Mouse (Mus musculus): Measurements from ENCODE around the gene Mthfd1l.

Mthfd1l gene

DNA sequence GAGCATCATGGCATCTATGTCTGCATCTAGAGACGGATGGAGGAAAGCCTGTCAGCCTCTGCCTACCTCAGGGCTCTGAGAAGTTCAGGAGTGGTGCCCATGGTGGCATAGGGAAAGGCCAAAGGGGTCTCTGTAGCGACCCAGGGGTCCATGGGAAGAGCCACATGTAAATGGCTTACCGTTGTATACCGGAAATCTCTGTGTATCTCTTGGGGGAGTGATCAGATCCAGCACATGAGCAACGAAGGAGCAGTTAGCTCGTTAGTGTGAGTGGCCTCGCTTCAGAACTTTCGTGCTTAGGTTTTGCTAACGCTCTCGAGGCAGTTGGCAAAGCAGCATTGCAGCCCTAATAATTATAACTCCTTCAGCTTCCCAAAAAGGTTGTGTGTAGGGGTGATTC, 169.9 kb downstream of the Mthfd1l start:
- TF ChIP-seq CTCF (conservative IDR thresholded peaks at IDR 0.05; ENCODE audit: low read length) (no peak), POU5F1 (IDR thresholded peaks at IDR 0.05; ENCODE audit: borderline replicate concordance, low read length) (no peak), NANOG (IDR thresholded peaks at IDR 0.05; ENCODE audit: borderline replicate concordance, low read length) (peak; percentile 56; the same call in 1 of the 2 replicates)
- H3K4me3 ChIP-seq (replicated peaks; ENCODE audit: low read length): peak overlapping the region; percentile 39
- H3K4me1 ChIP-seq (replicated peaks; ENCODE audit: low read depth, low read length): peaks cover 86% of the 10 kb centered on the region
- no peaks in the 10 kb centered on the region for H3K27me3 ChIP-seq (ENCODE audit: insufficient read depth, low read length)
- no peaks in the 10 kb centered on the region for H3K9me3 ChIP-seq (ENCODE audit: low read length)
- H3K36me3 ChIP-seq (ENCODE audit: insufficient read depth, low read length): peaks cover 12% of the 10 kb centered on the region; the same call in 1 of the 2 replicates

DNA sequence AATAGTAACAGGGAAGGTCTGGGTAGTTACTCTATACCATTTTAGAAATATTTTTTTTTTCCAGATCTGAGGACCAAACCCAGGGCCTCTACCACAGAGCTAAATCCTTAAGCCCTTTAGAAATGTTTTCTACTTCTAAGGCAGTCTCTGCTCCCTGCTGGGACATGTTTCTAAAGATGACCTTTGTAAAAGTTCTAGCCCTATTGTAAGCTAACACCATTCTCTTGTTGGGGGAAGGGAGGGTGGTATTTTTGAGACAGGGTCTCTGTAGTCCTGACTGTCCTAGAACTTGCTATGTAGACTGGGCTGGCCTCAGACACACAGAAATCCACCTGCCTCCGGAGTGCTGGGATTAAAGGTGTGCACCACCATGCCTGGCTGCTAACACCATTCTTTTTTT, 170.5 kb downstream of the Mthfd1l start:
- Histone ChIP-seq H3K4me3 (replicated peaks; ENCODE audit: low read length) (peak overlapping the region; percentile 39; the same call in 1 of the 2 replicates), H3K36me3 (ENCODE audit: insufficient read depth, low read length) (peaks cover 16% of the 10 kb centered on the region), H3K27me3 (ENCODE audit: insufficient read depth, low read length) (no peaks in the 10 kb centered on the region), H3K4me1 (replicated peaks; ENCODE audit: low read depth, low read length) (peaks cover 89% of the 10 kb centered on the region), H3K9me3 (ENCODE audit: low read length) (no peaks in the 10 kb centered on the region)
- TF ChIP-seq POU5F1 (IDR thresholded peaks at IDR 0.05; ENCODE audit: borderline replicate concordance, low read length) (no peak), NANOG (IDR thresholded peaks at IDR 0.05; ENCODE audit: borderline replicate concordance, low read length) (peak; percentile 64; the same call in 1 of the 2 replicates), CTCF (conservative IDR thresholded peaks at IDR 0.05; ENCODE audit: low read length) (no peak)

DNA sequence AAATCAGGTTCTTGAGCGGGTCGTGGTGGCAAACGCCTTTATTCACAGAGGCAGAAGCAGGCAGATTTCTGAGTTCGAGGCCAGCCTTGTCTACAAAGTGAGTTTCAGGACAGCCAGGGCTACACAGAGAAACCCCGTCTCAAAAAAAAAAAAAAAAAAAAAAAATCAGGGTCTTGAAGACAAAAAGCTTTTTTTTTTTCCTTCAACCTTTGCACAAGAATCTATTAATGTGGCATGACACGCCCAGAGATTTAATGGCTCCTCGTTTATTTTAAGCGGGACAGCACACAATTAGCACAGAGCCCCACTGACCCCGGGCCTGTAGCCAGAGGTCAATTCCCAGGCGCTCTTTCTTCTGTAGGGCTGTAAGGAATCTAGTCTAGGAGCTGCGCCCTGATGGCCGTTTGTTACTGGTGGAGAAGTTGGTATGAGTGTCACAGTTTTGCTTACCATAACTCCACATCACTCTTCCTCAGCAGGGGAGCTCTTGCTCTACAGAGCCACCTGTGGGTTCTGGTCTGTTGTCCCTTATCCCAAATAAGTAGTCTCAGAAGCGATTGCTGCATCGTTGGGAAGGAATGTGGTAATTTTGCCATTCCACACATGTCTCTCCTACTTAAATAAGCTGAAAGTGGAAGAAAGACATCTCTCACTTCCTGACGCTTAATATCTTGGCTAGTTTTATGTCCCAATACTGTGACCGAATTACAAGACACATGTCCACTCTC, 172.3 kb downstream of the Mthfd1l start:
- peaks cover 25% of the 10 kb centered on the region for H3K36me3 ChIP-seq (ENCODE audit: insufficient read depth, low read length)
- TF ChIP-seq CTCF (conservative IDR thresholded peaks at IDR 0.05; ENCODE audit: low read length) (no peak), POU5F1 (IDR thresholded peaks at IDR 0.05; ENCODE audit: borderline replicate concordance, low read length) (no peak), NANOG (IDR thresholded peaks at IDR 0.05; ENCODE audit: borderline replicate concordance, low read length) (no peak)
- no peaks in the 10 kb centered on the region for H3K9me3 ChIP-seq (ENCODE audit: low read length)
- peaks cover 74% of the 10 kb centered on the region for H3K4me1 ChIP-seq (replicated peaks; ENCODE audit: low read depth, low read length)
- H3K4me3 ChIP-seq (replicated peaks; ENCODE audit: low read length): no peak overlapping the region
- H3K27me3 ChIP-seq (ENCODE audit: insufficient read depth, low read length): no peaks in the 10 kb centered on the region

DNA sequence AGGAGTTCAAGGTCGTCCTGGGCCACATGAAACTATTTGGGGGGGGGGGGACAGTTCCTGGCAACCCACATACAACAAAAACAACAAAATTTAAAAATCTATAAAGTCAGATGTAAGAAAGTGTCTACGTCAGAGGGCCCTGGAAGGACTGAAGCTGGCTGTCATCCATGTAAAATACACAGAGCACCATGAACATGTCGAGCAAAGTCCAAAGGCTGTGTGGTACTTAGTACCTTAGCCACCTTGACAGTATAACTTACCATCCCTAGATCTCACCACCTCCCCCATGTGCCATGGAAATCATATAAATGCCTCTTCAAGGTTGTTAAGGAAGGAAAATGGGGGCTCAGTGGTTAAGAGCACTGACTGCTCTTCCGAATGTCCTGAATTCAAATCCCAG, 174.0 kb downstream of the Mthfd1l start:
- TF ChIP-seq CTCF (conservative IDR thresholded peaks at IDR 0.05; ENCODE audit: low read length) (no peak), POU5F1 (IDR thresholded peaks at IDR 0.05; ENCODE audit: borderline replicate concordance, low read length) (no peak), NANOG (IDR thresholded peaks at IDR 0.05; ENCODE audit: borderline replicate concordance, low read length) (no peak)
- peaks cover 42% of the 10 kb centered on the region for H3K36me3 ChIP-seq (ENCODE audit: insufficient read depth, low read length)
- no peaks in the 10 kb centered on the region for H3K27me3 ChIP-seq (ENCODE audit: insufficient read depth, low read length)
- H3K9me3 ChIP-seq (ENCODE audit: low read length): no peaks in the 10 kb centered on the region
- H3K4me3 ChIP-seq (replicated peaks; ENCODE audit: low read length): no peak overlapping the region
- peaks cover 57% of the 10 kb centered on the region for H3K4me1 ChIP-seq (replicated peaks; ENCODE audit: low read depth, low read length)

DNA sequence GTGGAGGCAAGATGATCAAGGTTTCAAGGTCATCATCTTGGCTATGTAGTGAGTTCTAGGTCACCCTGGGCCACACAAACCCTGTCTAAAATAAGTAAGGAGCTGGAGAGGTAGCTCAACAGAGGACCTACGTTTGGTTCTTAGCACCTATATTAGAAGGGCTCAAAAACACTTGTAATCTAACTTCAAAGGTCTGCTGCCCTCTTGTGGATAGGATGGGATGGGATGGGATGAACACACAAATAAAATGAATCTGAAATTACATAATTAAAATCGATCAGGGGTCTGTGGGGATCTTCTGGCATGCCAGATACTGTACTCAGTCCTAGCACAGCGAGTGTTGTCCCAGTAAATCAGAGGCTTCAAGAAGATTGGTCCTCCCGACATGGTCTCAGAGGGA, 178.2 kb downstream of the Mthfd1l start:
- Histone ChIP-seq H3K4me3 (replicated peaks; ENCODE audit: low read length) (no peak overlapping the region), H3K9me3 (ENCODE audit: low read length) (no peaks in the 10 kb centered on the region), H3K36me3 (ENCODE audit: insufficient read depth, low read length) (peaks cover 73% of the 10 kb centered on the region), H3K4me1 (replicated peaks; ENCODE audit: low read depth, low read length) (peaks cover 32% of the 10 kb centered on the region), H3K27me3 (ENCODE audit: insufficient read depth, low read length) (no peaks in the 10 kb centered on the region)
- no peak for TF ChIP-seq NANOG (IDR thresholded peaks at IDR 0.05; ENCODE audit: borderline replicate concordance, low read length)
- TF ChIP-seq POU5F1 (IDR thresholded peaks at IDR 0.05; ENCODE audit: borderline replicate concordance, low read length): no peak
- peak; percentile 43 for TF ChIP-seq CTCF (conservative IDR thresholded peaks at IDR 0.05; ENCODE audit: low read length)

DNA sequence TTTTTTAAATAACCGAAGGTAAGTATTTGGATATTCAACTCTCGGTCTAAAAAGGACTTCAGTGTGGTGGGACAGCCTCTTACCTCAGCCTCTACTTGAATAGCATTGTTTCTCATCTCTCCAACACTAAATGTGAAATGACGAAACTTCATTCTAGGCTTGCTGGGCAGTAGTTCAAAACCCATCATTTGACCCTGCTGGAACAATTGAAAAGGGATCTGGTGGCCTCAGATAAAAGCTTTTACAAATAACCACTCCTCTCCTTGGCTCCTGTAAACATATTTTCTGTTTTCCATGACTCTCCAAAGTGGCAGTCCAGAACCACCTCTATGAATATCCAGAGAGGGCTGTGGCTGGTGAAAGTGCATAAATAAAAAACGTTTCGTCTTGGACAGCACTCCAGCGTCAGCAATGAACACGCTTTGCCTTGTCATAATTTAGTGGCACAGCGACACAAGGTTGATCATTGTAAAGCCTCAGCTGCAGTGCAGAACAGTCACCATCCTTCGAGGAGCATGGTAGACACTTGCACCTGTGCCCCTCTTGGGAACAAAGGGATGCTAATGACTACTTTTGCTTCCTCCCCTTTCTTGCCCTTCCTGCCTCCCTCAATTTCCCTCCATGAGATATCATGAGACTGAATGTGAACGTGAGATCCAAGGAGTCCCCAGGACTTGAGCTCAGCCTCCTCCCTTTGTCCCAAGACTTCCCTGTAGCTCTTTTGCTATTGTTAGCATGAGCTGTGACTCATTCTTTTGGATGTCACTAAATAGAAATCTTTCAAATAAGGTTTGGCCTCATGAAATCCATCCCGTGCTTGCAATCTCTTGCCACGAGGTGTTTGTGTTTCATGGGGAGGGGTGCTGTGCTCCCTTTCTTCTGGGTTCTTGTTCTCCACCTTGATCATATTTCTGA, 179.2 kb downstream of the Mthfd1l start:
- Histone ChIP-seq H3K27me3 (ENCODE audit: insufficient read depth, low read length) (no peaks in the 10 kb centered on the region), H3K9me3 (ENCODE audit: low read length) (no peaks in the 10 kb centered on the region), H3K36me3 (ENCODE audit: insufficient read depth, low read length) (peaks cover 80% of the 10 kb centered on the region), H3K4me1 (replicated peaks; ENCODE audit: low read depth, low read length) (peaks cover 22% of the 10 kb centered on the region), H3K4me3 (replicated peaks; ENCODE audit: low read length) (no peak overlapping the region)
- TF ChIP-seq NANOG (IDR thresholded peaks at IDR 0.05; ENCODE audit: borderline replicate concordance, low read length) (no peak), POU5F1 (IDR thresholded peaks at IDR 0.05; ENCODE audit: borderline replicate concordance, low read length) (no peak), CTCF (conservative IDR thresholded peaks at IDR 0.05; ENCODE audit: low read length) (no peak)

DNA sequence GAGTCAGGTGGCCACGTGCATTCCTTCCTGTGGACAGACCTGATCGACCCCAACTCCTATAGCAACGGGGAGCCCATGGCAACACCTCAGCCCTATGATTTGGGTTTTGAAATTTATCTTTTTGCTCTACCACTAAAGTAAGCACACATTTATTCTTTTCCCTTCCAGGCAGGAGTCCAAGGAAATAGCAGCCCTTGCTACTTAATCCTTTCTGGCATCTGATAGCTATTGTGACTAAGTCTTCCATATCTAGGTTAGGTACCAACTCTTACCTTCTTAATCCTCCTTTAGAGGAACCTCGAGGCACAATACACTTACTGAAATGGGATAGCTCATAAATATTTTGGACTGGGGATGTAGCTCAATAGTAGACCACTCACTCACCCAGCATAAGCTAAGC, 180.1 kb downstream of the Mthfd1l start:
- Histone ChIP-seq H3K36me3 (ENCODE audit: insufficient read depth, low read length) (peaks cover 80% of the 10 kb centered on the region), H3K4me1 (replicated peaks; ENCODE audit: low read depth, low read length) (peaks cover 13% of the 10 kb centered on the region), H3K9me3 (ENCODE audit: low read length) (no peaks in the 10 kb centered on the region), H3K4me3 (replicated peaks; ENCODE audit: low read length) (no peak overlapping the region), H3K27me3 (ENCODE audit: insufficient read depth, low read length) (no peaks in the 10 kb centered on the region)
- TF ChIP-seq POU5F1 (IDR thresholded peaks at IDR 0.05; ENCODE audit: borderline replicate concordance, low read length): no peak
- TF ChIP-seq CTCF (conservative IDR thresholded peaks at IDR 0.05; ENCODE audit: low read length): no peak
- no peak for TF ChIP-seq NANOG (IDR thresholded peaks at IDR 0.05; ENCODE audit: borderline replicate concordance, low read length)

DNA sequence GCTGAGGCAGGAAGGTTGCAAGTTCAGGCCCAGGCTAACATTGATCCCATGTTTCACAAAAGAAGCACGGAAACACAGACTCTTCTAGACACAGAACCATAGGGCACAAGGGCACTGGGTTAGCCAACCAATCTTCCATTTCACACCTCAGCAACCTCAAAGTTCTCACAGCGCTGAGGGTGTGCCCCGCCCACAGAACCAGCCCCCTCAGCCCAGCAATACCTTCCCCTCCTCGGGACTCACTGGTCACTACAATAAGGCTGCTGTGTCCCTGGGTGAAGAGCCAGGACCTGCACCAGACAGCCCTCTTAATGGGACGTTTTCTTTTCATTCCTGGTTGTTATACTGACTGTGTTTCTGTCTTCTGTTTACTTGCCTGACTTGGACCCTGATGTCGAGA, 181.1 kb downstream of the Mthfd1l start:
- Histone ChIP-seq H3K4me1 (replicated peaks; ENCODE audit: low read depth, low read length) (peaks cover 9% of the 10 kb centered on the region), H3K9me3 (ENCODE audit: low read length) (no peaks in the 10 kb centered on the region), H3K36me3 (ENCODE audit: insufficient read depth, low read length) (peaks cover 71% of the 10 kb centered on the region), H3K27me3 (ENCODE audit: insufficient read depth, low read length) (no peaks in the 10 kb centered on the region), H3K4me3 (replicated peaks; ENCODE audit: low read length) (no peak overlapping the region)
- no peak for TF ChIP-seq POU5F1 (IDR thresholded peaks at IDR 0.05; ENCODE audit: borderline replicate concordance, low read length)
- no peak for TF ChIP-seq NANOG (IDR thresholded peaks at IDR 0.05; ENCODE audit: borderline replicate concordance, low read length)
- TF ChIP-seq CTCF (conservative IDR thresholded peaks at IDR 0.05; ENCODE audit: low read length): no peak
